Mouse (Mus musculus) induced T-regulatory cell, adult 2 months (primary cell): ENCODE measurements around the gene BC100530.
"Not testable (repeated sequence)": the region's sequence is repeated elsewhere in the genome, so short reads cannot be mapped to it uniquely, and the experiment has no call there.

Experiments
- DNase-seq: peaks from one replicate; pipeline ENCODE4 v3.0.0-alpha.2; 2012; ENCODE audit warnings: low read depth

BC100530 gene

DNA sequence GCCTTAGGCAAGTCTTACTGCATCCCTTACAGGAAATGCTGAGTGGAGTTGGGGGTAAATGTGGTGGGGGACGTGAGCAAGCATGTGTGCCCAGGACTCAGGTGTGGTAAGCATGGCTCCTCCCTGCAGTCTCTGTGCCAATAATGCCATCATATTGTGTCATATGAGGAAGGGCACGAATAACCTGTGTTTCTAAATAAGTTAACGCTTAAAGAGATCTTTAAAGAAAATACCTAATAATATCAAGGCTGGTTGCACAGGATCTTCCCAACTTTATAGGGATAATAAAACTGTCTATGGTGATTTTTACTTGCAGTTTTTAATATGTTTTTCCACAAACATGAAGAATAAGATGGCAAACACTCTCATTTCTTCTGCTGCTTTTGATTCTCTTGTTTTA lies at the start of gene BC100530:
Gene BC100530 (minus strand): TSS at position 101 of the 400 bp plus-strand sequence.
- not testable (repeated sequence) for DNase-seq

DNA sequence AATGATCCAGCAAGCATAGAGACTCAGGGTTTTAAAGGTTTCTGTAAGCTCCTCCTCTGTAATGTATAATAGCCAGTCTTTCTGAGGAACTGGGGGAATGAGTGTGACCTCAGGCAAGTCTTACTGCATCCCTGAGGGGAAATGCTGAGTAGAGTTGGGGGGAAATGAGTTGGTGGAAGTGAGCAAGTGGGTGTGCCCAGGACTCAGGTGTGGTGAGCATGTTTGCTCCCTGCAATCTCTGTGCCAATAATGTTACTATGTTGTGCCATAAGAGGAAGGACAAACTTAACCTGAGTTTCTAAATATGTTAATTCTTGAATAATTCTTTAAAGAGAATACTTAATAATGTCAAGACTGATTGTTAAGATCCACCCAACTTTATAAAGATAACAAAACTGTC lies 40.8 kb upstream of the BC100530 start, which contains the start of gene Stfa2:
Gene Stfa2 (minus strand): TSS at position 101 of the 400 bp plus-strand sequence.
- no peak for DNase-seq

DNA sequence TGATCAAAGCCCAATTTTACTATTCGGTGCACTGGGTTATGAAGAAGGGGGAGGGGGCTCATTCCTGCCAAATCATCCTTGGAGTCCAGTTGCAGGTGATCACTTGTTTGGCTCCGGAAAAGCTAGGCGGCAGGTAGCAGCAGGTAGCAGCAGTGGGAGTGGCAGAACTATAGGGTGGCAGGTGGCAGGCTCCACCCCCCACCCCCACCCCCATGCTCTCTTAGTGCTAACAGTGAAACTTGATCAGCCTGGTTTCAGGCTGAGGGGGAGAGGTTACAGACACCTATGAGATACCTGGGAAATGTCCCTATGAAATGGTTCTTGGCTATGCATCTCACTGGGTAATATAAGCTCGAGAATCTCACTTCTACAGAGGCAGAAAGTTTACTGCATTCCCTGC lies 21.5 kb upstream of the BC100530 start:
- no peak for DNase-seq

DNA sequence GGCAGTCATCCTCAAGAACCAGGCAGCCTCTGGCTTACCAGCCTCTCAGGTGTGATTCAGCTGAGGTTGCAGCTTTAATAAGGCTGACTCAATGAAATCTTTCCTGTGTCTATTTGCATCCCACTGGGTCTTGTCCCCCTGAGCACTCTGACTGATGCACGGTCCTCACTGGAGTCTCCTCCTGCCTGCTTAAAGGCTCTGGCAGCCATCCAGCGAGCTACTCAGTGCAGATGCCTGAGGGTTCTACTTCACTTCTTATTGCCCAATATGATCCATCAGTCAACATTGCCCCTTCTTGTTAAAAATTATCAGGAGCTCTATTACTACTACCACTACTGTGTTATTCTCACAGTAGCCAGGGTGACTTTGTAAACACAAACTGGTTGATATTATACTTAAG lies 30.4 kb downstream of the BC100530 start:
- no peak for DNase-seq

DNA sequence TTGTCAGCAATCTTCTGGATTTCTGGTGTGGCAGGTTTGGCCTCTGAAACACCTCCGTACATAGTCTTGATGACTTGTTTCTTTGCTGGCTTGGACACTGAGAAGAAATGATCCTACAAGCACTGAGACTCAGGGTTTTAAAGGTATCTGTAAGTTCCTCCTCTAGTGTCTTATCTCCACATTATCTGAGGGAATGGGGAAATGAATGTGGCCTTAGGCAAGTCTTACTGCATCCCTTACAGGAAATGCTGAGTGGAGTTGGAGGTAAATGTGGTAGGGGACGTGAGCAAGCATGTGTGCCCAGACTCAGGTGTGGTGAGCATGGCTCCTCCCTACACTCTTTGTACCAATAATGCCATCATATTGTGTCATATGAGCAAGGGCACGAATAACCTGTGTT lies 33.3 kb downstream of the BC100530 start, which contains the start of gene BC117090:
Gene BC117090 (minus strand): TSS at position 101 of the 400 bp plus-strand sequence.
- no peak for DNase-seq

DNA sequence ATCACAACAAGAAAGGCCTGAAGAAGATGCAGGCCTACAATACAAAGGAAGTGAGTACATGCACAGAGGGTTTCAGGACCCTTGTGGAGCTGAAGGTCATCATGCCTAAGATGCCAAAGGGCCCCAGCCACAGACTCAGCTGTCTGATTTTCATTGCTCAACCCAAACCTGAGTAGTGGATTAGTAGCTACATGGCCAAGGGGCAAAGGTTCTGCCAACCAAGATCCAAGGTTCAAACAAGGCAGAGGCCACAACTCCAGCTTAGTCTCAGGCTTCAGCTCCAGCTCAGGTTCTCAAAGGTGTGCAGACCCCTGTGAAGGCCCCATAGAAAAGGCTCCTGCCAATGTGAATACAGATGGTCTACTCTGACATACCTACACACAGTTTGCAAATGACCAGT lies 48.3 kb downstream of the BC100530 start:
- DNase-seq, result no peak

DNA sequence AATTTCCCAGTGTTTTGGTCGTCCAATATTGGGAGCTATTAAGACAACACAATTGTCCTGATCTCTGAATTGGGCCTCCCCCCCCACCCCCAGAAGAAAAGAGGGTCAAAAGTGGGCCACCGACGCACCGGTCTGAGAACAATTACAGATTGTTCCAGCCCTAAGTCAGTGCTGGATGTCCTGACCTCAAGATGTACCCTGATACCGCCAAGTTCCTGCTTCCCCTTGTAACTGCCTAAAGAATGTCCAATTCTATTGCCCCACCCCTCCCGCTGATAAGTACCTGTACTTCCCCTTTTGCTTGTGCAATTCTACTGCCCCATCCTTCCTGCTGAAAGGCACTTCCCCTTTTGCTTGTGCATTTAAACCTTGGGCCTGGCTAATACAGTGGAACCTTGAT lies 51.4 kb downstream of the BC100530 start:
- not testable (repeated sequence) for DNase-seq
